Mouse (Mus musculus) limb, embryonic 13.5 days (tissue): ENCODE measurements around the gene Tubb2a. TPM values are rescaled to one million over a fixed set of nuclear protein-coding genes. Genes with fewer than 3 reads are reported as not detected.

ENCODE experiments used
- ATAC-seq: fragments of 200-750 bp; cut with Nextera tagmentation; 2 replicates; pipeline ENCODE4 v1.8.0; 2017; ENCODE audit warnings: low read depth, moderate number of reproducible peaks, moderate TSS enrichment; ENCODE audit not compliant: low FRiP score
- H3K27ac ChIP-seq: fragments of 300-500 bp; sonication (generic); 2 replicates; pipeline ENCODE4 v1.5.1; 2015; ENCODE audit warnings: inconsistent platforms, mild to moderate bottlenecking, moderate library complexity
- H3K27me3 ChIP-seq: fragments of 300-500 bp; sonication (generic); 2 replicates; pipeline ENCODE4 v1.6.1; 2015; ENCODE audit warnings: mild to moderate bottlenecking, inconsistent platforms
- H3K36me3 ChIP-seq: fragments of 300-500 bp; sonication (generic); 2 replicates; pipeline ENCODE4 v1.6.1; 2015; ENCODE audit warnings: inconsistent platforms, mild to moderate bottlenecking, moderate library complexity
- H3K4me1 ChIP-seq: fragments of 300-500 bp; sonication (generic); 2 replicates; pipeline ENCODE4 v1.6.1; 2015; ENCODE audit warnings: inconsistent platforms
- H3K4me2 ChIP-seq: fragments of 300-500 bp; sonication (generic); replicated peaks from 2 replicates; pipeline ENCODE4 v1.6.1; 2015; ENCODE audit warnings: inconsistent platforms, mild to moderate bottlenecking, moderate library complexity
- H3K4me3 ChIP-seq: fragments of 300-500 bp; sonication (generic); 2 replicates; pipeline ENCODE4 v1.5.1; 2015; ENCODE audit warnings: moderate library complexity, mild to moderate bottlenecking, inconsistent platforms
- H3K9ac ChIP-seq: fragments of 300-500 bp; sonication (generic); 2 replicates; pipeline ENCODE4 v1.6.1; 2015; ENCODE audit warnings: mild to moderate bottlenecking, inconsistent platforms
- H3K9me3 ChIP-seq: fragments of 300-500 bp; sonication (generic); 2 replicates; pipeline ENCODE4 v1.6.1; 2016; ENCODE audit warnings: inconsistent platforms
- WGBS: fragments of 180-500 bp; shearing (Covaris S2); methylation state at CpG from one replicate; pipeline ENCODE4 v1.1.7; 2015; 5-methylcytosine and 5-hydroxymethylcytosine counted together
- polyA plus RNA-seq: library from polyadenylated mRNA; unstranded; fragments of >200 nt; fragmentation: Nextera tagmentation; extraction: Ambion mirVana; gene quantifications from 2 replicates; pipeline ENCODE4 v1.2.1, GENCODE M21; 2015

Gene Tubb2a
- polyA plus RNA-seq, result 150 and 152 TPM in 2 replicates

DNA sequence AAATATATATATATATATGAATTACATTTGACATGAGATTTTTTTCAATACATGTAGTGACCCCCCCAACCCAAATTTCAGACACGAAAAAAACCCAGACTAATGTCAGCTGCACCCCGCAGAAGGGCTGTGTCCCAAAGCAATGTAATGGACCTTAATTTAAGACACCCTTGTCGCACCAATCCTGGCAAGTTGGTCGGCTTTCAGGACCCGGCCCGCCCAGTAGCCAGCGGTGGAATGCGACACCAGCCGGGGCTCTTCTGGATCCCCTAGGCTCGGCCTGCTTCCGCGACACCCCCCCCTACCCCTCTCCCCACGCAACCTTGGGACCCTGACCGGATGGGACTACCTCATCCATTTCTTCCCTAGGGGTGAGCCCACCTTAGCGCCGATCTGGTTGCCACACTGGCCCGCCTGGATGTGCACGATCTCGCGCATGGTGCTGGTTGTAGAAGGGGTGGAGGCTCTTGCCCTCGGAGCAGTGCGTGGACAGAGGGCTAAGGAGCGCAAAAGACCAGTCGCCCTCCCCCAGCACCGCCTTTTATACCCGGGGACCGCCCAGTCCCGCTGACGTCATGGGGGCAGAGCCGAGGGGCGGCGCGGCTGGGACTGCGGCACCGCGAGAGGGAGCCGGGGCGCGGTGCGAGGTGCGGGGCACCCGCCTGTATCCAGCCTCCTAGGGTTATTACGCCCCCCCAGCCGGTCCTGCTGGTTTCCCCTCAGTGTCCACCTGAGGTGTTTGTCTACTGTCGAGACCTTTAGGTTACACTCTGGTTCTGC is at the start of gene Tubb2a:
TSS of gene Tubb2a (minus strand) at position 516 of the 780 bp plus-strand sequence.
- peak; percentile 89 for ATAC-seq
- under 1% methylated on average over 44 of the region's 45 CpGs for WGBS
- H3K27ac ChIP-seq, result no peak within 1 kb of the TSS
- peaks cover 20% of the 10 kb centered on the region for H3K4me1 ChIP-seq
- H3K9ac ChIP-seq, result peak within 1 kb of the TSS; percentile 75
- peaks cover 12% of the 10 kb centered on the region for H3K36me3 ChIP-seq
- no peaks in the 10 kb centered on the region for H3K9me3 ChIP-seq
- peak within 1 kb of the TSS; percentile 79 for H3K4me2 ChIP-seq
- no peaks in the 10 kb centered on the region for H3K27me3 ChIP-seq
- peak within 1 kb of the TSS; percentile 64 for H3K4me3 ChIP-seq

GRCm38 (mm10) chr13:34125711-34126110 is 47.9 kb upstream of the Tubb2a start:
- Histone ChIP-seq H3K4me1 (peaks cover 26% of the 10 kb centered on the region), H3K27me3 (no peaks in the 10 kb centered on the region), H3K4me3 (no peak overlapping the region), H3K9ac (no peak overlapping the region), H3K36me3 (peaks cover 21% of the 10 kb centered on the region; the same call in 1 of the 2 replicates), H3K4me2 (peak overlapping the region; percentile 12; the same call in 1 of the 2 replicates), H3K9me3 (no peaks in the 10 kb centered on the region), H3K27ac (no peak overlapping the region)
- WGBS, result 84% methylated on average over 4 of the region's 4 CpGs
- no peak for ATAC-seq

GRCm38 (mm10) chr13:34120536-34120935 is 42.7 kb upstream of the Tubb2a start:
- ATAC-seq, result no peak
- H3K4me3 ChIP-seq, result no peak overlapping the region
- peaks cover 4% of the 10 kb centered on the region; the same call in 1 of the 2 replicates for H3K4me1 ChIP-seq
- no peaks in the 10 kb centered on the region for H3K27me3 ChIP-seq
- H3K9ac ChIP-seq, result no peak overlapping the region
- H3K9me3 ChIP-seq, result no peaks in the 10 kb centered on the region
- WGBS, result 93% methylated on average over 2 of the region's 2 CpGs
- no peak overlapping the region for H3K27ac ChIP-seq
- peaks cover 13% of the 10 kb centered on the region; the same call in 1 of the 2 replicates for H3K36me3 ChIP-seq
- H3K4me2 ChIP-seq, result no peak overlapping the region

GRCm38 (mm10) chr13:34119406-34119805 is 41.6 kb upstream of the Tubb2a start:
- Histone ChIP-seq H3K4me1 (no peaks in the 10 kb centered on the region), H3K4me3 (no peak overlapping the region), H3K27me3 (no peaks in the 10 kb centered on the region), H3K36me3 (peaks cover 12% of the 10 kb centered on the region; the same call in 1 of the 2 replicates), H3K27ac (no peak overlapping the region), H3K4me2 (no peak overlapping the region), H3K9ac (no peak overlapping the region), H3K9me3 (no peaks in the 10 kb centered on the region; the same call in 1 of the 2 replicates)
- ATAC-seq, result no peak
- 62% methylated on average over 4 of the region's 4 CpGs for WGBS

DNA sequence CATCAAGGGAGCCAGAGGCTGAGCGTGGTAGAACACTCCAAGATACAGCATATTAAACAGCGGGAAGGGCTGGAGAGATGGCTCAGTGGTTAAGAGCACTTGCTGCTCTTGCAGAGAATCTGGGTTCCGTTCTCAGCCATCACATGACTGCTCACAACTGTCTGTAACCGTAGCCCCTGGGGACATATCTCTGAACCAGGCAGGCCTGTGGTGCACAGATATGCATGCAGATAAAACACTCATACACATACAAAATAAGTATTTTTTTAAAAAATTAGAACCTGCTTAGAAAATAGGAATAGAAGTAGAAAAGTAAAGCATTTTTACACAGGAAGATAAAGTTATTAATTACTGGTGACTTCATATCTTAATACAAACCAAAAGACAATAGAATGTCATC is 41.0 kb upstream of the Tubb2a start:
- Histone ChIP-seq H3K9ac (no peak overlapping the region), H3K9me3 (no peaks in the 10 kb centered on the region; the same call in 1 of the 2 replicates), H3K4me1 (no peaks in the 10 kb centered on the region), H3K27ac (no peak overlapping the region), H3K4me3 (no peak overlapping the region), H3K27me3 (no peaks in the 10 kb centered on the region), H3K4me2 (no peak overlapping the region), H3K36me3 (peaks cover 12% of the 10 kb centered on the region; the same call in 1 of the 2 replicates)
- no peak for ATAC-seq
- 73% methylated on average over 4 of the region's 4 CpGs for WGBS

DNA sequence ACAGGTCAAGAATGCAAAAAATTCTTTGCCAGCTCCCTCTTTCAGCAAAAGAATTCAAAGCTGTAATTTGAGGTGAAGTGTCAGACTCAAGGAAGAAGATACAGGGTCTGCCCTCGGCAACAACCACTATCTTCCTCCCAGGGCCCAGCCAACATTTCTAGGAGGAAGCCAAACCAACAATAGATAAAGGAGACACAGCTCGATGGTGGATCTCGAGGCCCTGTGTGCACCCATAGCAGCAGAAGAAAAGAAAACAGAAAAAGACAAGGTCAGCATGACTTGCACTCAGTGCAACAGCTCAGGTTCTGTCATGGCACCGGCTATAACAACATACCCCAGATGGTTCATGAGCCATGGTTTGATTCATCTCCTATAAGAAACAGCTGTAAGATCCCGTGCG is 38.7 kb upstream of the Tubb2a start:
- no peak for ATAC-seq
- no peak overlapping the region for H3K27ac ChIP-seq
- H3K4me2 ChIP-seq, result no peak overlapping the region
- WGBS, result 84% methylated on average over 6 of the region's 6 CpGs
- peaks cover 3% of the 10 kb centered on the region; the same call in 1 of the 2 replicates for H3K36me3 ChIP-seq
- no peaks in the 10 kb centered on the region for H3K4me1 ChIP-seq
- H3K9me3 ChIP-seq, result no peaks in the 10 kb centered on the region; the same call in 1 of the 2 replicates
- no peak overlapping the region for H3K9ac ChIP-seq
- H3K4me3 ChIP-seq, result no peak overlapping the region
- H3K27me3 ChIP-seq, result no peaks in the 10 kb centered on the region

- H3K27me3 ChIP-seq, result no peaks in the 10 kb centered on the region
- H3K4me1 ChIP-seq, result no peaks in the 10 kb centered on the region
- H3K4me3 ChIP-seq, result no peak overlapping the region
- no peaks in the 10 kb centered on the region; the same call in 1 of the 2 replicates for H3K9me3 ChIP-seq
- H3K4me2 ChIP-seq, result no peak overlapping the region
- no peak overlapping the region for H3K27ac ChIP-seq
- WGBS, result 62% methylated on average over 4 of the region's 4 CpGs
- no peak overlapping the region for H3K9ac ChIP-seq
- no peaks in the 10 kb centered on the region for H3K36me3 ChIP-seq
- ATAC-seq, result no peak
Observed at GRCm38 (mm10) chr13:34114654-34115053, 36.8 kb upstream of the Tubb2a start.

- no peak overlapping the region for H3K9ac ChIP-seq
- H3K27ac ChIP-seq, result no peak overlapping the region
- 88% methylated on average over 3 of the region's 3 CpGs for WGBS
- no peak overlapping the region for H3K4me3 ChIP-seq
- H3K27me3 ChIP-seq, result no peaks in the 10 kb centered on the region
- ATAC-seq, result no peak
- no peaks in the 10 kb centered on the region for H3K4me1 ChIP-seq
- no peaks in the 10 kb centered on the region for H3K36me3 ChIP-seq
- no peak overlapping the region for H3K4me2 ChIP-seq
- no peaks in the 10 kb centered on the region; the same call in 1 of the 2 replicates for H3K9me3 ChIP-seq
Observed at GRCm38 (mm10) chr13:34113086-34113485, 35.3 kb upstream of the Tubb2a start.

DNA sequence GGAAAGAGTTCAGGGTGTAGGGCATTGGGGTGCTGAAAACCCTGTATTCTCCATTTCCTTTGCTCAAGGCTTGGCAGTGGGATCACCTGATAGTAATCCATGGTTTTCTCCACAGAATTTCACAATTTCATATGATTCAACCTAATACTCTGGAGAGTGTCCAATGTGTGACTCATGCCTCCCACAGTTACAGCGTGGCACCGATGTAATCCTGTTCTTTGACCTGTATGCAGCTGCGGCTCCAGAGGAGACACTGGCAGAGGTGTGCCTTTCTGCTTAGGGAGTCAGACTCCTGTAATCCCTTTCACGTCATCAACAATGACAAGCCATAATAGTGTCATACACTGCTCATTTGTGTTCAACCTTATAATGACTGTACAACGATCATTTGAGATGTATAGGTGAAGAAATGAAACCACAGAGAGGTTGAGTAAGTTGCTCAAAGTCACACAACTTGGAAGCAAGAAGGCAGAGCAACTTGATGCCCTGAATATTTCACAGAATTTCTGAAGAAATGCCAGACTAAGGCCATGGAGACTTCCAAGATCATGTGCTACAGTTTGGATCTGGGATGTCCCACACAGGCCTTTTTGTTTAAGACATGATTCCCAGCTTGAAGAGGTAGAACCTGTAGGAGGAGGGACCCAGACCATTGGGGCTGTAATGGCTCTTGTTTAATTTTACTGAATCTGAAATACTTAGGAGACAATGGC is 34.7 kb upstream of the Tubb2a start:
- no peaks in the 10 kb centered on the region for H3K4me1 ChIP-seq
- H3K36me3 ChIP-seq, result no peaks in the 10 kb centered on the region
- no peak overlapping the region for H3K4me2 ChIP-seq
- H3K27me3 ChIP-seq, result no peaks in the 10 kb centered on the region
- no peak overlapping the region for H3K9ac ChIP-seq
- H3K27ac ChIP-seq, result no peak overlapping the region
- 86% methylated on average over 5 of the region's 5 CpGs for WGBS
- H3K9me3 ChIP-seq, result no peaks in the 10 kb centered on the region; the same call in 1 of the 2 replicates
- no peak overlapping the region for H3K4me3 ChIP-seq
- no peak for ATAC-seq

DNA sequence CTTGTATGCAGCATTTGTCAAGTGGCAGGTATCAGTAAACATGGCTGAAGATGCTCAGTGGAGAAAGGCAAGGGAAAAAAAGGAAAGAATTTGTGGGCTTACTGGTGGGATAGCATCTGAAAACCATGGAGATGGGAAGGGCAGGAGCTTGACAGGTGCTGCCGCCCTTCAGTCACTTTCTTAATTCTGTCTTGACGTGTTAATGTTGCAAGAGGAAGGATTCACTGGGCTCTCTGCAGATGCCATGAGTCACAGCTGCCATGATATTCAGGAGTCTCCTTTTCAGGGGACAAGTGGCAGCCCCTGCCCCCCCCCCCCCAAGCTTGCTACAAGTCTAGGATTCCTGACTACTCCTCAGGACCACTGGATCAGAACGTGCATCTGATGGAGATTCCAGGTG is 34.1 kb upstream of the Tubb2a start:
- no peak overlapping the region for H3K9ac ChIP-seq
- ATAC-seq, result no peak
- WGBS, result 76% methylated on average over 3 of the region's 3 CpGs

DNA sequence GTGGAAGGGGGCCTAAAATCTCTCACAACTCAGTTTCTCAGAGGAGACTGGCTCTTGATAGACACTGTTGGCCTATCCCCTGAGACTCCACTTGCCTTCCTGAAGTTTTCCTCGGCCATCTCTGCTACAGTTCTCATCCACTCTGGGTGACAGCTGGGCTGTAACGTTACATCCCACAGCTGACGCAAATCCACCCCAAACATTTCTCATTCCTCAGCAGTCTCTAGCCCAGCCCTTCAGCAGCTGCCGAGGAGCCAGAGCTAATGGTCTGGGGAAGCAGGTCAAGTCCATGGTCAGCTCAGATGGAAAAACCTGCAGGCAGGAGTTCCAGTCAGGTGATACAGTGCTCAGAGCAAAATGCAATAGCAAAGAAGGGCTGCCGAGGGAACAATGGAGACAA is 33.2 kb upstream of the Tubb2a start:
- Histone ChIP-seq H3K4me1 (no peaks in the 10 kb centered on the region), H3K9ac (no peak overlapping the region), H3K27ac (no peak overlapping the region), H3K4me2 (no peak overlapping the region), H3K36me3 (no peaks in the 10 kb centered on the region), H3K4me3 (no peak overlapping the region), H3K27me3 (no peaks in the 10 kb centered on the region), H3K9me3 (no peaks in the 10 kb centered on the region; the same call in 1 of the 2 replicates)
- peak; percentile 51; the same call in 1 of the 2 replicates for ATAC-seq
- 61% methylated on average over 5 of the region's 5 CpGs for WGBS

More for the DNA sequence above, 34.1 kb upstream of the Tubb2a start:
- Histone ChIP-seq H3K9me3 (no peaks in the 10 kb centered on the region; the same call in 1 of the 2 replicates), H3K36me3 (no peaks in the 10 kb centered on the region), H3K4me1 (no peaks in the 10 kb centered on the region), H3K4me2 (no peak overlapping the region), H3K27me3 (no peaks in the 10 kb centered on the region), H3K4me3 (no peak overlapping the region), H3K27ac (no peak overlapping the region)

DNA sequence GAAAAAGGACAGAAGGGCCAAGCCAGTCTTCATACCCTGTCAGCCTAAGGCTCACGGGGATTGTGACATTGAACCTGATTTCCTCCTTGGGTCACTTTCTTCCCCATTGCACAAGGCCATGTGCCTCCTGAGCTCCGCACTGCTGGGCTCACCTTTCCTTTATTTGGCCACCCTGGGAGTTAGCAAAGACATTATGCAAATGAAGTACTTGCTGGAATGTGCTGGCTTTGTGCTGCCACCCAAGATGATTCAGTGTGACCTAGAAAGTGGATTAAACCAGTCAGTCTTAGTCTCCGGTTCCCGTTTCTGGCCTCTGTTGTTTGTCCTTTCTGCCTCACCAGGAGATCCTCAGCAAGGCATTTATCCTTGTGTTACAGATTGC is 31.9 kb upstream of the Tubb2a start:
- Histone ChIP-seq H3K4me2 (no peak overlapping the region), H3K36me3 (no peaks in the 10 kb centered on the region), H3K4me3 (no peak overlapping the region), H3K4me1 (no peaks in the 10 kb centered on the region), H3K27ac (no peak overlapping the region), H3K27me3 (no peaks in the 10 kb centered on the region), H3K9me3 (no peaks in the 10 kb centered on the region), H3K9ac (no peak overlapping the region)
- 68% methylated on average over 4 of the region's 4 CpGs for WGBS
- ATAC-seq, result no peak
